Mouse (Mus musculus) spleen, adult 2 months (tissue): ENCODE data around the gene Pcdh15.

Source experiments
- CTCF ChIP-seq: fragments of 200-500 bp; IDR thresholded peaks from 2 replicates; pipeline ENCODE4 v1.5.1; 2011; ENCODE audit warnings: mild to moderate bottlenecking, inconsistent platforms; ENCODE audit not compliant: insufficient read depth, insufficient read length, insufficient replicate concordance; ENCODE audit errors: extremely low read depth
- POLR2A ChIP-seq: fragments of 200-500 bp; IDR thresholded peaks from 2 replicates; pipeline ENCODE4 v1.6.1; 2011; ENCODE audit warnings: low read depth, low read length, inconsistent platforms

GRCm38 (mm10) chr10:73921579-73921978, 822.4 kb downstream of the Pcdh15 start:
- no peak for TF ChIP-seq CTCF
- TF ChIP-seq POLR2A = no peak
